Mouse (Mus musculus) G1E (cell line): Measurements from ENCODE around the gene Dpagt1.
"Not testable (repeated sequence)": the region's sequence is repeated elsewhere in the genome, so short reads cannot be mapped to it uniquely, and the experiment has no call there.

Experiments used
- CTCF ChIP-seq: IDR thresholded peaks from 2 replicates; pipeline ENCODE4 v1.5.1; 2012; ENCODE audit warnings: low read depth, low read length, inconsistent platforms, mixed read lengths
- POLR2AphosphoS5 ChIP-seq: IDR thresholded peaks from 2 replicates; pipeline ENCODE4 v1.6.1; 2012; ENCODE audit warnings: low read depth, low read length, inconsistent platforms; ENCODE audit not compliant: insufficient replicate concordance

DNA sequence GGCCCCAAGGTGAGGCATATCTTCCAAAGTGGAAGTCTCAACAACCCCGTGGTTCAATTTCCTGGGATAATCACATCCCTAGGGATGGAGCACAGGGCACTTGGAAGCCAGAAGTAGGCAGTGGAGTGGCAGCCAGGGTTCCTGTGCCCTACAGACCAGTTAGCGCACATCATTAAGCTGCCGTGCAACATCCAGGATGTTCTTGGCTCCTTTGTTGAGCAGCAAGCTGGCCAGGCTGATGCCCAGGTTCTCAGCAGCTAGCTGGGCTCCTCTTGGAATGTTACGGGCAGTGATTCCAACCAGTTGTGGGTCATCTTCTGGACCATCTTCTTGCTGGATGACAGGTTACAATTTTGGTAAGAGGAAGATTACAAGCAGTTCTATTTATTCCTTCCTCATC, 10.7 kb downstream of the Dpagt1 start:
- TF ChIP-seq CTCF, POLR2AphosphoS5: not testable (repeated sequence)
